Mouse (Mus musculus) CH12F3 (cell line): ENCODE data around the gene Mxd3.

Experiments used
- in situ Hi-C: fragments of 300-500 bp; cut with MboI; formaldehyde crosslinking; loops from 2 replicates; pipeline ENCODE4 v1.14.3; 2020; ENCODE audit warnings: low sequenced_read_pairs

The Mxd3 gene

GRCm38 (mm10) chr13:55335701-55336100 is 6.1 kb upstream of the Mxd3 start:
- in situ Hi-C loops: no loop called here

GRCm38 (mm10) chr13:55332331-55332730 is 2.7 kb upstream of the Mxd3 start:
- in situ Hi-C loops: no loop called here

DNA sequence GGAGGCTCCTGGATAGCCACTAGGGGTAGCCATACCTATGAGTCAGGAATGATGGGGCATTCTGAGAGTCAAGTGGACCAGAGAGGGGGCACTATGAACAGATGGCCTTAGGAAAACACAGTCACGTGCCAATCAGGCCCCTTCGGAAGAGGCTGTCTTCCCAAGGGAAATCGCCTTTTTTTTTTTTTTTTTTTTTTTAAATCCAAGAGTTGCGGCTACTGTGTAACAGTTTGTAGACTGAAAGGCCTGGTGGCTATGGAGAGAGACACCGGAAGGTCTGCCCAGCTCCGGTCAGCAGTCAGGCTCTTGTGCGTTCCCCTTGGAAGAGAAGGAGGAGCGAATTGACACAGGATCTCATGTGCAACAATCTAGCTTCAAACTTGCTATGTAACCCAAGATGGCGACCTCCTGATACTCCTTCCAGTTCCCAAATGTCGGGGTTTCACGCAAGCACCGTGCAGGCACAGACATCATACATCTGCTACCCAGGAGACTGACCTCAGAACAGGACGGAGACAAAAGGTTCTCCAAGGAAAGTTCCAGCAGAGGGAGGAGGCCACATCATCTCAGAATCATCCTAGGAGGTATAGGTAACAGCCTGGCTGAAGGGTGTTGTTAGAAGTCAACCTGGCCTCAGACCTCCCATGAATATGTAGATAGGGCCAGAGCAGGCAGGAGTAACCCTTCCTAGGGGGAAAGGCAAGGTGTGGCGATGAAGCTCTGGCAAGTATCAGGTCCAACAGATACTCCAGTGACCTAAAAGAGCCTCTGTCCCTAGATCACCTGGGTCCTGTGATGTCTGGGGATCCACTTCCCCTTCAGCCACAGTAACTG is 1.2 kb upstream of the Mxd3 start:
- in situ Hi-C loops: no loop called here

- in situ Hi-C loops: no loop called here
These were observed 427 bp downstream of the Mxd3 start for GRCm38 (mm10) chr13:55329109-55329682.

- in situ Hi-C loops: no loop called here
These were observed 982 bp downstream of the Mxd3 start for GRCm38 (mm10) chr13:55328641-55329040.

- in situ Hi-C loops: no loop called here
These were observed 1.5 kb downstream of the Mxd3 start for GRCm38 (mm10) chr13:55328171-55328570.

DNA sequence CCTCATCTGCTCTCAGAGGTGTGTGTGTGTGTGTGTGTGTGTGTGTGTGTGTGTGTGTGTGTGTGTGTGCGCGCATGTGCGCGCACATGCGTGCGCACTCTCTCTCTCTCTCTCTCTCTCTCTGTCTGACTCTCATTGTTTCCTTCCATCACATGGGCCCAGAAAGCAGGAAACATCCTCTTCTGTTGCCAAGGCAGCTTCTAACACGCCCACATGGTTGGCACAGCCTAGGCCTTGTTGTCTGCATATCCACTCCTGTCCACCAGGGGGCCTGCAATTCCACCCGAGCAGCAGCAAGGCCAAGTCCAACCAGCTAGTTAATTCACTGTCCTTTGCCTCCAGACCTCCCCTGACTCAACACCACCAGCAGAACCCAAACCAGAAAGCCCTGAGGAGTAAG is 2.0 kb downstream of the Mxd3 start:
- in situ Hi-C loops: no loop called here

GRCm38 (mm10) chr13:55327169-55327568 is 2.5 kb downstream of the Mxd3 start:
- in situ Hi-C loops: no loop called here

GRCm38 (mm10) chr13:55325596-55325995 is 4.0 kb downstream of the Mxd3 start:
- in situ Hi-C loops: no loop called here

GRCm38 (mm10) chr13:55322130-55322825 is 7.3 kb downstream of the Mxd3 start:
- in situ Hi-C loops: no loop called here

DNA sequence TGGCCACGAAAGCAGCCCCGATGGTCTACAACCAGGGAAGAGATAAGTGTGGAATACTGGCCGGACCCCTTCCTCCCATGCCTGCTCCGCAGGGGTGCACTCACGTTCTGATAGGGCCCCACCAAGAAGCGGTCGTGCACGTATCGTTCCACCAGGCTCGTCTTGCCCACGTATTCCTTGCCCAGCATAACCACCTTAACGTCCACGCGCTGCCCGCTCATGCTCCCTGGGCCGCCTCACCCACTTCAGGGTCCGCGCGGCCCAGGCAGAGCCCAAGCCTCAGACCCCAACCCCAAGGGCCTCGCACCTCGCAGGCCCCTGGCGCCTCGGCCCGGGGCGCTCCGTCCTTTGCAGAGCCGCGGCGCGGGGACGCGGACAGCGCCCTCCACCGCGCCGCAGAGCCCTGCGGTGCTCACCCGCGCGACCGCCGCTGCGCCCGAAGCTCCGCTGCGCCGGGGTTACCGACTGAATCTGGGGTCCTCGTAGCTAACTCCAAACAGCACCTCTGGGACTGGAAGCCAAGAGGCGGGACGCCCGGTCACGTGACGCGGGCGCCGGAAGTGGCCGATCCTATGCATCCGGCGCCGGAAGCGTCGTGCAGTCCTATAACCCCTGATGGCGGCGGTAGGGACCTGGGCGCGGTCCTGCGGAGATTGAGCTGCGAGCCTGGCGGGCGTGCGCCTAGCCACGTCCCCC is 8.0 kb downstream of the Mxd3 start, which contains the start of gene Rab24:
Gene Rab24 (minus strand): TSS at position 513 of the 696 bp plus-strand sequence.
- in situ Hi-C loops: no loop called here

DNA sequence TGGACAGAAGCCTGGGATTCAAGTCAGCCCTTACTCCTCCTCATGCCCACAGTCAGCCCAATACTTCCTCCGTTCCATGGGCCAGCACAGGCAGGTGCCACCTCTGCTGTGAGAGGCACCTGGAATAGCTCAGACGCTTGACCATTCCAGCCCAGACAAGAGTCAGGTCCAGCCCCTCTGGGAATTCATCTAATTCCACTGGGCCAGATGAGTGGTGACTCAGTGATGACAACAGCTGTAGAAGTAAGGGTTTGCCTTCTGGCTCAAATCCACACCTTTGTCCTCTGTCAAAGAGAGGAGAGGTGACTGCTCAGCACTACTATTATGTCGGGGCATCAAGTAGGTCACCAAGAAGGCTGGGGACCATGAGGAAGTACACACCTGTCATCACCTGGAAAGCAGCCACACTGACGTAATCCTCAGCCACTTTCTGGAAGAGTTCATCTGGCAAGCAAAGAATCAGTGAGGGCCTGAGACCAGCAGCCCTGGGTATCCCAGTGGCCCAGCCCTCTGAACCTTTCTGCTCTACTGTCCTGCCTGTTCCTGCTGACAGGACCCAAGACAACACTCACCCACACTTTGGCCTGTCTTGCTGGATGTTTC is 9.6 kb downstream of the Mxd3 start, which contains the start of gene Prelid1:
Gene Prelid1 (plus strand): TSS at position 570 of the 603 bp plus-strand sequence.
- in situ Hi-C loops: no loop called here

- in situ Hi-C loops: no loop called here
These were observed 11.3 kb downstream of the Mxd3 start for GRCm38 (mm10) chr13:55318351-55318750.

DNA sequence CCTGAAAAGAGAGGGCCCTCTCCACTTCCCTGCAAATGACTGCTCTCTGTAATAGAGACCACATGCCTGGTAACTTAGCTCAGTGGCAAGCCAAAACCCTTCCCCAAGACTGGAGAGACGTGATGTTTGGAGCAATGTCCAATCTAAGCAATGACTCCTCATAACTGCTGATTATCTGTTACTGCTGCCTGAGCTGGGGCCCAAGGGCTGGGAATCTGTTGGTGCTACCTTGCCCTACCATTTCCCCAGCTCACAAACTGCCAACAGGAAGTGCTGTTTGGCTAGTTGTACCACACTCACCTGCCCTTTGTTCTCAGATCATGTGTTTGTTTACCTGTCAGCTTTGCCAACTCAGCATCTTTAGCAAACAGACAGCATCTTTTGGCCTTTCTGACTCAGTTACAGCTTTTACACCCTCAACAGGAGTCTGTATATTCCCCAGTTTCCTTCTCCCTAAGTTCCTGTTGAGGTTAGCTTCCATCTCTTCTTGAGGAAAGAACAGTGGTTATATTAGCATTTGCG is 14.7 kb downstream of the Mxd3 start:
- in situ Hi-C loops: no loop called here

DNA sequence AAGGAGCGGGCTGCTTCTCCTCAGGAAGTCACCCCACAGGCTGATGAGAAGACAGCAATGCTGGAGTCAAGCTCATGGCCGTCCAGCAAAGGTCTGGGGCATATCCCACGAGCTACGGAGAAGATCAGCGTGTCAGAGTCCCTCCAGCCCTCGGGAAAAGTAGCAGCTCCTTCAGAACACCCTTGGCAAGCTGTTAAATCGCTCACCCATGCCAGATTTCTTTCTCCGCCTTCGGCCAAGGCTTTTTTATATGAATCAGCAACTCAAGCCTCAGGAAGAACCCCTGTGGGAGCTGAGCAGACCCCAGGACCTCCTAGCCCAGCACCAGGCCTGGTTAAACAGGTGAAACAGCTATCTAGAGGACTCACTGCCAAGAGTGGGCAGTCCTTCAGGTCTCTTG is 16.6 kb downstream of the Mxd3 start:
- in situ Hi-C loops: no loop called here

GRCm38 (mm10) chr13:55312028-55312630 is 17.5 kb downstream of the Mxd3 start:
- in situ Hi-C loops: no loop called here

DNA sequence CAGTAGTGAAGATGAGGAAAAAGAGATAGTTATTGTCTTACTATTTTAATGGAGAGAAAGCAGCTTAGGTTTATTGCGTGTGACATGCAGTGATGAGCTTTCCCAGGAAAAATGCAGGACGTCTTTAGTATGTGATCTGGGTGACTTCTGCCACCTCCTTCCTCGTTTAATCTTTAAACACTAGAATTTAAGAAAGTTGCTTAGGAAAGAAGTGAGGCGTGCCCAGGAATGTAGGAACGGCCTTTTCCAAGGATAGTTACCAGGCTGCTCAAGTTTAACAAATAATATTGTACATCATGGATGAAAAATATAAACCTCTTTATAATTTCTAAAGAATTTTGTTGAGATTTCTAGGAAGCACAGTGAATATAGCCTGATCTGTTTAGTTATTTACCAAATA is 28.7 kb downstream of the Mxd3 start:
- in situ Hi-C loops: no loop called here

GRCm38 (mm10) chr13:55296760-55297159 is 32.9 kb downstream of the Mxd3 start:
- in situ Hi-C loops: no loop called here

DNA sequence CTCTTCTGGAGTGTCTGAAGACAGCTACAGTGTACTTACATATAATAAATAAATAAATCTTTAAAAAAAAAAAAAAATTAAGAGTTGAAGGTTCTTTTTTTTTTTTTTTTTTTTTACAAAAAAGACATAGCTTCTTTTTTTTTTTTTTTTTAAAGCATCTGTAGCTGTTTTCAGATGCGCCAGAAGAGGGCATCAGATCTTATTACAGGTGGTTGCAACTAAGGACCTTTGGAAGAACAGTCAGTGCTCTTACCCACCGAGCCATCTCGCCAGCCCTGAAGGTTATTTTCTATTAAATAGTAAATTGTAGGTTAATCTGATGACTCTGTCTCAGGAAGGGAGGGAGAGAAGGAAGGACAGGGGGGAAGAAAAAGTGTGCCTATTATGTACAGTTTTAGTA is 40.8 kb downstream of the Mxd3 start:
- in situ Hi-C loops: no loop called here

DNA sequence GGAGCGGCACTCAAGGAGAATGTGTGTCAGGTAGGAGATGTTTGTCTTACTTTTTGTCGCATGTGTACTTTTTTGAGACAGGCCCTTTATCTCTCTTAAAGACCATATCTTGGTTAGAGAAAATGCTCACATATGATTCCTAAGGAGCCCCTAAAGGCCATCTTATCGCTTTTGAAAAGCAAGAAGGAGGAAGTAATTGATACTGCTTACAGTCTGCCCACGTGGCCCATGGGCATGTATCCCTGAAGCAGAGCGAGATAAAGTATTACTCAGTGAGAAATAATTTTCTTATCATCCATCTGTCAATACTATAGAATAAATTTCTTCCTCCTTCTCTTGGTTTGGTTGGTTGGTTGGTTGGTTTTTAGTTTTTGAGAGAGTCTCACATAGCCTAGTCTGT is 52.0 kb downstream of the Mxd3 start:
- in situ Hi-C loops: no loop called here
